Mouse (Mus musculus) layer of hippocampus, adult 2 months (tissue): ENCODE data around the gene Cdkn2c. TPM values are rescaled to one million over a fixed set of nuclear protein-coding genes. Genes with fewer than 3 reads are reported as not detected.

Experiments
- DNase-seq, 2 experiments: peaks; one replicate each; pipeline ENCODE4 v3.0.0; 2022; ENCODE audit warnings: low spot score in 2 of 2
- H3K27ac ChIP-seq: fragments of 200-600 bp; 2 replicates; pipeline ENCODE4 v1.8.1; 2022
- H3K4me3 ChIP-seq: fragments of 200-600 bp; 2 replicates; pipeline ENCODE4 v1.8.1; 2022; ENCODE audit warnings: mild to moderate bottlenecking
- CTCF ChIP-seq: fragments of 200-600 bp; conservative IDR thresholded peaks from 2 replicates; pipeline ENCODE4 v1.8.1; 2022; ENCODE audit warnings: antibody characterized with exemption, mild to moderate bottlenecking, moderate library complexity
- total RNA-seq, 2 experiments: library from RNA; stranded (reverse); gene quantifications; 2 replicates each; pipeline ENCODE4 v1.2.3; 2021

Cdkn2c gene
- total RNA-seq, 2 experiments from 2014 or later, result 3.0 to 4.0 TPM

DNA sequence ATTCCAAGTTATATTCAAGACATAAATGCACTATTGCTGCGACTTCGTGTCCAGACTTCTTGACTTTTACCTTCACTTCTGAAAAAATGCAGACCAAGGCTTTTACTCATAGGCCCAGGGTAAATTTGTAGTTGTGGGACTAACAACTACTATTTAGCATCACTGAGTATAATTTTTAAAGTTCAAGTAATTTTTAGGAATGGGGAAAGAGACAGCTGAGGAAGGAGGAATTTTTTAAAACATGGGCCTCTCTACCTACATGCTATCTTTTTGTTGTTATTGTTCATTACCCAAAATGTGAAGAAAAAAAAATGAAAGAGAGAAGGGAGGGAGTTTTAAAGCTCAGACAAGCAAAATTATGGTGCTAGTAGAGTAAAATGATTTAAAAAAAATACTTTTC, 12.3 kb downstream of the Cdkn2c start:
- Histone ChIP-seq H3K4me3 (no peak overlapping the region), H3K27ac (no peak overlapping the region)
- DNase-seq, result no peak
- no peak for TF ChIP-seq CTCF

DNA sequence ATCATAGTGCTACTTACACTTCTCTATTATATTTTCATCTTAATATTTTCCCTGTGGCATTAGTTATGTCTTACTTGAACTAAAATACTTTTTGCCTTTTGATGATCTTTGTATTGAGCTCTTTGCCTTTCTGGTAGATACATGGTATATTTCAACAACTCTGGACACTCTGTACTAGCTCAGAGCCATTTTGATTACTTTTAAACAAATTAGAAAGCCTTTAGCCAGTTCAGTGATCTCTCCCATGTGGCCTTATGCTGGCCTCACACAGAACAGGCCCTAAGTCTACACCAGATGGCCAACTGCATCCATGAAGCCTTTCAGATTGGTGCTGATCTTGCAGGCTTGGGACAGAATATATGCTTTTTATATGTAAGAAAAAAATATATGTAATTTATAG, 13.7 kb downstream of the Cdkn2c start:
- Histone ChIP-seq H3K27ac (no peak overlapping the region), H3K4me3 (no peak overlapping the region)
- DNase-seq, result no peak
- TF ChIP-seq CTCF, result no peak

DNA sequence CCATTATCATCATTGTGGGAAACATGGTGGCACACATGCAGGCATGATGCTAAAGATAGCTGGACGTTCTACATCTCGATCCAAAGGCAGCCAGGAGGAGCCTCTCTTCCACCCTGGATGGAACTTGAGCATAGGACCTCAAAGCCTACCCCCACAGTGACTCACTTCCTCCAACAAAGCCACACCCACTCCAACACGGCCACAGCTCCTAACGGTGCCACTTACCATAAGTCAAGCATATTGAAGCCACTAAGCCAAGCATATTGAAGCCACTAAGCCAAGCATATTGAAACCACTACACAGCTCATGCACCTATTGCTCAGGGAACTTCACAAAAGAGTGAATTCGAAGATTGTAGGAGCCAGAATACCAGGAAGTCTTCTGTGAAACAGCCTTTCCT, 17.7 kb downstream of the Cdkn2c start:
- Histone ChIP-seq H3K4me3 (no peak overlapping the region), H3K27ac (no peak overlapping the region)
- TF ChIP-seq CTCF, result no peak
- DNase-seq, result no peak

DNA sequence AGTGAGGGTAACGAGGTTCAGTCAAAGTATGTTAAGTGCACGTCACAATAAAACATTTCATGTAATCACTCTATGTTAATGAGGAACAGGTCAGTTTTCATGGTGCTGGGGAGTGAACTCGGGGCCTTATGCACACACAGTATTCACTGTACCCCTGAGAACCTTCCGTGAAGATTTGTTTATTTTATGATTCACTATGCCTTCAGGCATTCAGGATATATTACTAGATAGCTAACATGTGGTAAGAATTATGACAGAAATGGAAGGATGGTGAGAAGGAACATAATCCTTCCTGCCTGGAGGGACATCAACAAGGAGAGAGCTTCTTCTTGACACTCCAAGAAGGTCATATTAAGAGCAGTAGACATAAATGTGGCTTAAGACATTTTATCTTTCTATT, 19.7 kb downstream of the Cdkn2c start:
- no peak for DNase-seq
- no peak overlapping the region for H3K4me3 ChIP-seq
- TF ChIP-seq CTCF, result no peak
- no peak overlapping the region for H3K27ac ChIP-seq

DNA sequence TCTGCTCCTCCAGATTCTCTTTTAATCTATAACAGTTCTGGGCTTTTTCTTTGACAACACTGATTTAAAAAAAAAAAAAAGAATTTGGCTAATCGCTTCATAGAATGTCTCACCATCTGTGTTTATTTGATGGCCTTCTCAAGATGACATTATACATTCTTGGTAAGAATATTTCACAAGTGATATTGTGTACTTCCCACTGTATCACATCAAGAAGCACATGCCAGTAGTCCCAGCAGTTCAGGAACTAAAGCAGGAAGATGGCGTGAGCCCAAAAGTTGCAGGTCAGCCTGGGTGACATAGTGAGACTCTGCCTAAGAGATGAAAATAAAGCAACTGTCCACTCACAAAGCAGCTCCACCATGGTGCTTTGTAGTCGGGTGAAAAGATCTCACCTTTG, 25.5 kb downstream of the Cdkn2c start:
- H3K27ac ChIP-seq, result no peak overlapping the region
- no peak for DNase-seq

DNA sequence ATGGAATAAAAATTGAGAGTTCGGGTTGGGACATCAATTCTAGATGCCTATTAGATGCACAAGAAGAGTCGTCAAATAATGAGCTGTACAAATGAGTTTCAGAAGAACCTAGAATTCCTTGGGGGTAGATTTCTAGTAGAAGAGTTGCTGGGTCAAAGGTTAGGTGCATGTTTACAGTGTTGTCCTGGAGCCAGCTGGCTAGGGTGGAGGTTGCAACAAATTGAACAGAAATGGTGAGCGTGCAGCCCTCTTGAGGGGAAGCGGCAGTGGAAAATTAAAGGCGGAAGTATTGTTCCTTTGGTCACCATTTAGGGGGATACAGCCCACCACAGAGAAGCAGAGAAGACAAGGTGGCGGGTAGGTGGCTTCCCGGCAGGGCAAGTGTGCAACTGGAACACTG, 26.8 kb downstream of the Cdkn2c start:
- DNase-seq, result no peak
- TF ChIP-seq CTCF, result no peak

More for the DNA sequence above, 25.5 kb downstream of the Cdkn2c start:
- no peak for TF ChIP-seq CTCF
- no peak overlapping the region for H3K4me3 ChIP-seq

DNA sequence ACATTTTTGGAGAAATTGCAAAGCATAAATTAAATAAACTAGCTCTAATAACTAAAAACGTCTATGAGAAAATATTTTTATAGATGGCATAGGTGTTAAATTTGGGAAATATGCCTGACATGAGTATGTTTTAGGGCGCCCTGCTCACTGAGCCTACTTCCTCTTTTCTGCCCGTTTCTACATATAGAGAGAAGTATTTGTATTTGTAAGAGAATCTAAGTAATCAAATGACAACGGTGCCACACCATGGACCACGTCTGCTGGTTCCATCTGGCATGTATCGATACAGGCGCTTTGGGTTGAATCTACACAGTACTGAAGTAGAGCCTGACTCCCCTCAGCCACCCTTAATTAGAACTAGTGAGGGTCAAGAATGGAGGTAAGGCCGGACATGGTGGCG, 27.6 kb downstream of the Cdkn2c start:
- Histone ChIP-seq H3K4me3 (no peak overlapping the region), H3K27ac (no peak overlapping the region)
- DNase-seq, result no peak
- no peak for TF ChIP-seq CTCF

More for the DNA sequence above, 26.8 kb downstream of the Cdkn2c start:
- no peak overlapping the region for H3K4me3 ChIP-seq
- no peak overlapping the region for H3K27ac ChIP-seq

DNA sequence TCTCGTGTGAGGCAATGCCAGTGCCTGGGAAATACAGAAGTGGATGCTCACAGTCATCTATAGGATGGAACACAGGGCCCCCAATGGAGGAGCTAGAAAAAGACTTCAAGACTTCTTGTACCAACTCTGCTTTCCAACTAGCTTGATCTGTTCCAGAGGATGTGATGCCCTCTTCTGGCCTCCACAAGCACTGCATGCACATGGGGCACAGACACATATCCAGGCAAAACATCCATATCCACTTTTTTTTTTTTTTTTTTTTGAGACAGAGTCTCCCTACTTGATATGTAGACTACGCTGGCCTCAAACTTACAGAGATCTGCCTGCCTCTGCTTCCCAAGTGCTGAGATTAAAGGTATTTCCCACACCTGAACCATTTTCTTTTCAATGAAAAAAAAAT, 32.0 kb downstream of the Cdkn2c start:
- DNase-seq, result no peak

DNA sequence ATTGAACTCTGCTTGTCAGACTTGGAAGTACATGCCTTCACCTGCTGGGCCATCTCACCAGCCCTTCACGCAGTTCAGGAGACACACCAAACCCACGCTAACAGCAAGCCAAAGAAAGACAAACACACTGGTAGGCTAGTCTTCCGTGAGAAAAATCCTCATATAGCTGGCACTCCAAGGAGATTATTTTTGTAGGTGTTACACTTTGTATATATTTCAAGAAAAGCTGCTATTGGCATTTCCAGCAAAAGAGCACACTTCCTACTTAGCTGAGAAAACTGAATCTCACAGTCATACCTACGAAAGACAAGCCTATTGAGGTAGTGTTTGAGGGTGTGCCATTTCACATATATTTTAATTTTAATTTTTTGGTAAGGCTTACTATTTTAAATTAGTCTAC, 36.0 kb downstream of the Cdkn2c start:
- Histone ChIP-seq H3K27ac (no peak overlapping the region), H3K4me3 (no peak overlapping the region)
- no peak for TF ChIP-seq CTCF
- no peak for DNase-seq

More for the DNA sequence above, 32.0 kb downstream of the Cdkn2c start:
- Histone ChIP-seq H3K4me3 (no peak overlapping the region), H3K27ac (no peak overlapping the region)
- peak; percentile 23 for TF ChIP-seq CTCF

DNA sequence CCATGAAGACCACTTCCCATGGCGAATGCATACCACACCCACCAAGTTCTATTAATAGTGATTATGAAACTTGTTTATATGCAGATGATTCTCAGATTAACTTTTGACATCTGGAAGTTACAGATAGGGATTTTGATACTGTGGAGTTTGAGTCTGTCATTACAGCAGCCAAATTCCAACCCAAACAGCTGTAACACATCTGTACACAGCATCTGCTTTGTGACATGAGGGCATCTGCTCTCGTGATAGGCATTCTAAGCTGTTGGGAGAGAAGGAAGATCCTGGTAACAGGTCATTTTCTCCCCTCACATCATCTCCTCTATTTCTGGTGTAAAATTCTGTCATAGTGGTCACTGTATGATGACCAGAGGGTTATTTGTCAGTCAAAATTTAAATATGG, 36.8 kb downstream of the Cdkn2c start:
- DNase-seq, result no peak
- TF ChIP-seq CTCF, result no peak

DNA sequence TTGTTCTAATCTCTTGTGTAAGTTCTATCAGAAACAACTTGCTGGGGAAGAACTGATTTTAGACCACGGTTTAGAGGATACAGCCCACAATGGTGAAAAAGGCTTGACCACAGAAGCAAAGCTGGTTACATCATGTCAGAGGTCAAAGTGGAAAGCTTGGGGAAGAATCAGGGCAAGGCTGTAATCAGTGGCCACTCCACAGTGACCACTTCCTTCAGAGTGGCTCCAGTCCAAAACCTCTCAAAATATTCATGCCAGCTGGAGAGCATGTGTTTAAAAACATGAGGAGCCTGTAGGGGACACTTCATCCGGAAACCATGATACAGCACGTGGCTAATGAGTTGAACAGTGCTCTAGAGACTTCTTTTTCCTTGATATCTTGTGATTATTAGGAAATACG, 54.4 kb downstream of the Cdkn2c start:
- no peak for TF ChIP-seq CTCF
- Histone ChIP-seq H3K4me3 (no peak overlapping the region), H3K27ac (no peak overlapping the region)
- no peak for DNase-seq

More for the DNA sequence above, 36.8 kb downstream of the Cdkn2c start:
- Histone ChIP-seq H3K27ac (no peak overlapping the region), H3K4me3 (no peak overlapping the region)

Other genes with a start within 250 kb of the Cdkn2c start
- 100 to 1,000 TPM; 167 to 177 TPM for gene Rnf11, start 182.5 kb downstream of the Cdkn2c start, total RNA-seq
- gene 4930522H14Rik, start 135.9 kb downstream of the Cdkn2c start, total RNA-seq, result not detected
- gene Faf1, start 9.4 kb upstream of the Cdkn2c start, total RNA-seq, result 10 to 100 TPM; 26.8 to 27.6 TPM